Mouse (Mus musculus) E14TG2a.4 (cell line): ENCODE results near the gene Man1c1.

Source experiments
- CTCF ChIP-seq: conservative IDR thresholded peaks from 2 replicates; pipeline ENCODE4 v1.5.1; 2014; ENCODE audit warnings: low read length
- NANOG ChIP-seq: IDR thresholded peaks from 2 replicates; pipeline ENCODE4 v1.6.1; 2014; ENCODE audit warnings: borderline replicate concordance, low read length, mixed read lengths
- POU5F1 ChIP-seq: IDR thresholded peaks from 2 replicates; pipeline ENCODE4 v1.6.1; 2014; ENCODE audit warnings: low read length, borderline replicate concordance

- TF ChIP-seq CTCF (no peak), NANOG (no peak), POU5F1 (no peak)
These were observed 30.6 kb upstream of the Man1c1 start for GRCm38 (mm10) chr4:134734629-134735081.
